Mouse (Mus musculus) forebrain, embryonic 15.5 days (tissue): Measurements from ENCODE around the gene Tbrg4. TPM values are rescaled to one million over a fixed set of nuclear protein-coding genes. Genes with fewer than 3 reads are reported as not detected.

Source experiments
- ATAC-seq: fragments of 200-750 bp; cut with Nextera tagmentation; replicated peaks from 2 replicates; pipeline ENCODE4 v1.8.0; 2017; ENCODE audit warnings: mild to moderate bottlenecking, moderate TSS enrichment, moderate library complexity
- H3K27ac ChIP-seq: fragments of 300-500 bp; sonication (generic); replicated peaks from 2 replicates; pipeline ENCODE4 v1.5.1; 2015; ENCODE audit warnings: mild to moderate bottlenecking, inconsistent platforms
- H3K27me3 ChIP-seq: fragments of 300-500 bp; sonication (generic); 2 replicates; pipeline ENCODE4 v1.6.1; 2015; ENCODE audit warnings: inconsistent platforms
- H3K36me3 ChIP-seq: fragments of 300-500 bp; sonication (generic); 2 replicates; pipeline ENCODE4 v1.6.1; 2015; ENCODE audit warnings: mild to moderate bottlenecking, inconsistent platforms
- H3K4me1 ChIP-seq: fragments of 300-500 bp; sonication (generic); 2 replicates; pipeline ENCODE4 v1.6.1; 2015; ENCODE audit warnings: inconsistent platforms
- H3K4me2 ChIP-seq: fragments of 300-500 bp; sonication (generic); replicated peaks from 2 replicates; pipeline ENCODE4 v1.6.1; 2015; ENCODE audit warnings: mild to moderate bottlenecking, inconsistent platforms
- H3K4me3 ChIP-seq: fragments of 300-500 bp; sonication (generic); 2 replicates; pipeline ENCODE4 v1.5.1; 2015; ENCODE audit warnings: mild to moderate bottlenecking, inconsistent platforms
- H3K9ac ChIP-seq: fragments of 300-500 bp; sonication (generic); replicated peaks from 2 replicates; pipeline ENCODE4 v1.6.1; 2015; ENCODE audit warnings: mild to moderate bottlenecking, inconsistent platforms
- H3K9me3 ChIP-seq: fragments of 300-500 bp; sonication (generic); 2 replicates; pipeline ENCODE4 v1.6.1; 2016; ENCODE audit warnings: inconsistent platforms
- WGBS: fragments of 180-500 bp; shearing (Covaris S2); methylation state at CpG from one replicate; pipeline ENCODE4 v1.1.7; 2015; ENCODE audit warnings: mixed read lengths; 5-methylcytosine and 5-hydroxymethylcytosine counted together
- polyA plus RNA-seq: library from polyadenylated mRNA; unstranded; fragments of >200 nt; fragmentation: Nextera tagmentation; extraction: Ambion mirVana; gene quantifications from 2 replicates; pipeline ENCODE4 v1.2.1, GENCODE M21; 2015

Gene Tbrg4
- polyA plus RNA-seq, 1 experiment from 2014 or later: 27.5 TPM

- Histone ChIP-seq H3K36me3 (no peaks in the 10 kb centered on the region), H3K4me3 (no peak overlapping the region), H3K4me1 (no peaks in the 10 kb centered on the region), H3K9ac (no peak overlapping the region), H3K9me3 (no peaks in the 10 kb centered on the region), H3K27ac (no peak overlapping the region), H3K4me2 (no peak overlapping the region), H3K27me3 (no peaks in the 10 kb centered on the region)
- ATAC-seq: no peak
- 62% methylated on average over 9 of the region's 9 CpGs for WGBS
These were observed 22.2 kb upstream of the Tbrg4 start for GRCm38 (mm10) chr11:6647831-6648724.

DNA sequence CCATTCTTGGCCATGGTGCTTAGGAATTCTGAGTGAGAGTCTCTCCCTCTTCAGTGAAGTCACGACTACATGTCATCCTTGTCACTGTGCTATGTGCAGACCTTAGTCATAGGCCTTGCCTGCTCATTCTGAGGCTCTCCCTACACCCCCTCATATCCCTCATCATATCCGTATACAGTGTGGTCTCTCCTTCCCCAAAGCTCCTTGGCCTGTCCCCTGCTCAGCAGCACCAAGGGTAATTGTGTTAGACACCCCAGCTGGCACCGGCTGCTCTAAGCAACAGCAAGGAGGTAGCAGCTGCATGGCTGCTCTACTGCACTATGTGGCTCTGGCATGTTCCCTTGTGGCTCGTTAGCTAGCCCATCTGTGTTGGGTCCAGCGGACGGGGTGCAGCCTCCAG lies 18.7 kb upstream of the Tbrg4 start:
- H3K4me3 ChIP-seq: no peak overlapping the region
- WGBS: 65% methylated on average over 6 of the region's 6 CpGs
- no peaks in the 10 kb centered on the region for H3K36me3 ChIP-seq
- H3K4me2 ChIP-seq: no peak overlapping the region
- H3K4me1 ChIP-seq: no peaks in the 10 kb centered on the region
- 0 out of 2 replicates have a peak, but pooled peaks have one; percentile 23 for ATAC-seq
- H3K27me3 ChIP-seq: no peaks in the 10 kb centered on the region
- H3K27ac ChIP-seq: no peak overlapping the region
- no peaks in the 10 kb centered on the region for H3K9me3 ChIP-seq
- no peak overlapping the region for H3K9ac ChIP-seq

DNA sequence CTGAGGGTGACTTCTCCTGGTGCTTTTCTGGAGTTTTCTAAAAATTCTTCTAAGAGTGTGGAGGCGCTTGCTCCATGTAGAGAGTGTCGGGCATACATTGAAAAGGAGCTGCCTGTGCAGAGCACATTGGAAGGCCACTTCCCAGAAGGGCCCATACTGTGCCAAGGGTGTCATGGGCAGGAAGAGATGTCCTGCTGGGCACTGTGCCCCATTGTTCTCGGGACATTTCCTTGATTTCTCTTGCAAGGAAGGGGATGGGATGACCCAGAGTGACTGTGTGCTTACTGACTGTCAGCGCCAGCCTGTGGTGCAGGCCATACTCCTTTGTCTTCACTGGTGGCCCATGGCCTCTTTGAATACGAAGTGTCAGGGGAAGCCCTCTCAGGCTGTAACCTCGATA lies 13.2 kb upstream of the Tbrg4 start:
- Histone ChIP-seq H3K4me3 (no peak overlapping the region), H3K4me2 (no peak overlapping the region), H3K9me3 (no peaks in the 10 kb centered on the region), H3K36me3 (no peaks in the 10 kb centered on the region), H3K27me3 (no peaks in the 10 kb centered on the region), H3K9ac (no peak overlapping the region), H3K4me1 (no peaks in the 10 kb centered on the region), H3K27ac (no peak overlapping the region)
- ATAC-seq: no peak
- WGBS: 80% methylated on average over 6 of the region's 6 CpGs

GRCm38 (mm10) chr11:6638537-6638936 lies 12.7 kb upstream of the Tbrg4 start, which contains the start of gene Wap:
Gene Wap (minus strand): TSS chr11:6638637.
- 96% methylated on average over 4 of the region's 4 CpGs for WGBS
- no peak within 1 kb of the TSS for H3K4me2 ChIP-seq
- no peak within 1 kb of the TSS for H3K27ac ChIP-seq
- H3K4me3 ChIP-seq: no peak within 1 kb of the TSS
- no peaks in the 10 kb centered on the region for H3K9me3 ChIP-seq
- no peak for ATAC-seq
- H3K4me1 ChIP-seq: no peaks in the 10 kb centered on the region
- H3K9ac ChIP-seq: no peak within 1 kb of the TSS
- no peaks in the 10 kb centered on the region for H3K27me3 ChIP-seq
- H3K36me3 ChIP-seq: no peaks in the 10 kb centered on the region

DNA sequence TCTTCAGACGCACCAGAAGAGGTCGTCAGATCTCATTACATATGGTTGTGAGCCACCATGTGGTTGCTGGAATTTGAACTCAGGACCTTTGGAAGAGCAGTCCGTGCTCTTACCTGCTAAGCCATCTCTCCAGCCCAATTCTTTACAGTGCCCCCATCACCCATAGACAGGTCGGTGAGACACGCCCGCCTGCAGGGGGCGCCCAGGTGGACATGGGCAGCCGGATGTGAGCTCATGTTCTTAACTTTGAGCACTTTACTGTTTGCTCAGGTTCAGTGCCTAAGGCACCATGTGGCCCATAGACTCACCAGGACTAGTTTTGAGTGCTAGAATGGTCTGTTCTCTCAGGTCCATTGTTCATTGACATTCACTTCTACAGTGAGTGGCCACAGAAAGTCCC lies 10.3 kb upstream of the Tbrg4 start:
- Histone ChIP-seq H3K4me1 (no peaks in the 10 kb centered on the region), H3K27me3 (no peaks in the 10 kb centered on the region), H3K9ac (no peak overlapping the region), H3K4me2 (no peak overlapping the region), H3K9me3 (no peaks in the 10 kb centered on the region), H3K27ac (no peak overlapping the region), H3K36me3 (no peaks in the 10 kb centered on the region), H3K4me3 (no peak overlapping the region)
- ATAC-seq: no peak
- 80% methylated on average over 8 of the region's 8 CpGs for WGBS

- Histone ChIP-seq H3K27ac (no peak overlapping the region), H3K27me3 (no peaks in the 10 kb centered on the region), H3K4me1 (peaks cover 12% of the 10 kb centered on the region), H3K4me3 (no peak overlapping the region), H3K36me3 (no peaks in the 10 kb centered on the region), H3K9ac (no peak overlapping the region), H3K9me3 (no peaks in the 10 kb centered on the region), H3K4me2 (no peak overlapping the region)
- no peak for ATAC-seq
These were observed 3.8 kb upstream of the Tbrg4 start for GRCm38 (mm10) chr11:6629655-6630054.

GRCm38 (mm10) chr11:6628568-6628967 lies 2.7 kb upstream of the Tbrg4 start:
- Histone ChIP-seq H3K9me3 (no peaks in the 10 kb centered on the region), H3K27me3 (no peaks in the 10 kb centered on the region), H3K4me2 (no peak overlapping the region), H3K36me3 (peaks cover 3% of the 10 kb centered on the region), H3K27ac (no peak overlapping the region), H3K4me3 (no peak overlapping the region), H3K4me1 (peaks cover 23% of the 10 kb centered on the region), H3K9ac (no peak overlapping the region)
- WGBS: 17% methylated on average over 4 of the region's 4 CpGs
- ATAC-seq: no peak

DNA sequence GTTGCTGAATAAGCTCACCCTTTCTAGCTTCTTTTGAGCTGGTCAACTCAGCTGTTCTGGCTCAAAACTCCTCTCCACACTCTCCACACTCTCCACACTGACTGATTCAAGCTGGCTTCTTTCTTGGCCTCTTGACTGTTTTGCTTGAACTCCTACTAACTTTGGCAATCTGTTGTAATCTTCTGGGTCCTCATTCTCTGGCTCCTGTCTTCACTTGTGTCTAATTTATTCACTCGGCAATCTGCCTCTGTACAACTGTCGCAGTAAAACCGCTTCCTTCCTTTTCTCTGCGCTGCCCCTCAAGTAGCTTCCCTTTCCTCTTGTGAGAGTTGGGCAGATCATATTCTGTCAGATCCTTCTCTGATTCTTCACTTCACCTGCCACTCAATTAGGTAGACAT lies 1.9 kb upstream of the Tbrg4 start:
- Histone ChIP-seq H3K9me3 (no peaks in the 10 kb centered on the region), H3K27ac (no peak overlapping the region), H3K27me3 (no peaks in the 10 kb centered on the region), H3K4me2 (no peak overlapping the region), H3K4me3 (no peak overlapping the region), H3K4me1 (peaks cover 24% of the 10 kb centered on the region), H3K36me3 (peaks cover 7% of the 10 kb centered on the region), H3K9ac (no peak overlapping the region)
- 88% methylated on average over 4 of the region's 4 CpGs for WGBS
- no peak for ATAC-seq

- Histone ChIP-seq H3K27ac (peak overlapping the region; percentile 86), H3K9ac (peak overlapping the region; percentile 72), H3K27me3 (no peaks in the 10 kb centered on the region), H3K4me3 (peak overlapping the region; percentile 95), H3K9me3 (no peaks in the 10 kb centered on the region), H3K4me1 (peaks cover 24% of the 10 kb centered on the region), H3K4me2 (peak overlapping the region; percentile 67), H3K36me3 (peaks cover 18% of the 10 kb centered on the region)
- WGBS: 13% methylated on average over 16 of the region's 16 CpGs
- peak; percentile 55 for ATAC-seq
These were observed 513 bp upstream of the Tbrg4 start for GRCm38 (mm10) chr11:6626388-6626772.

DNA sequence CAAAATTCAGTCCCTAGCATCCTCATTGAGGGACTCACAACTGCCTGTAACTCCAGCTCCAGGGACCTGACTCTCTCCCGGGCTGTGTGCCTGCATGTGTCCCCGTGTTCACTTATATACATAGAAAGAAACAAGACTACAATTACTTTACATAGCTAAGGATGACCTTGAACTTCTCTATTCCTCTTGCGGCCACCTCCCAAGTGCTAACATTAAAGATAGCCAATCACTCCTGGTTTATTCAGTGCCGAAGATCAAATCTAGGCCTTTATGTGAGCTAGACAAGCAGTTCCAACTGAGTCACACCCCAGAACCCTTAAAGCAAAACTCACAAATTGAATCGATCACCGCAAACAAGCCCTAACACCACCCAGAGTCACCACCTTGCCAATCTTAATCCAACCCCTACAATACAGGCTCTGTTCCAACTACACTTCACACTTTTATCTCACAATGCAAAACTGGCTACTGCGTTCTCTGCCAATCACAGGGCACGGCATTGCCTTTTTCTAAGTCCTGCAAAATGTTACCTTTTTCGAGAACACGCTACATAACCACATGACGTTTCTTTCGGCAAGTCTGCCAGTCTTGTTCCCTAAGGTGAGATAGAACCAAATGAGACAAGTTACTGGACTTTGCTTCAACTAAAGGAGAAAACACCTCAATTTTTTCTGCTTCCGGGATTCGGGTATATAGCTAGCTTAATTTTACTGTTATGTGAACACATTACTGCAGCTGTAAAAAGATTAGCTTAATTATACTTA lies 1.1 kb downstream of the Tbrg4 start:
- ATAC-seq: no peak
- Histone ChIP-seq H3K27me3 (no peaks in the 10 kb centered on the region), H3K27ac (no peak overlapping the region), H3K36me3 (peaks cover 34% of the 10 kb centered on the region), H3K4me1 (peaks cover 24% of the 10 kb centered on the region), H3K9ac (peak overlapping the region; percentile 72), H3K4me3 (peak overlapping the region; percentile 95), H3K9me3 (no peaks in the 10 kb centered on the region), H3K4me2 (peak overlapping the region; percentile 67)
- 74% methylated on average over 14 of the region's 14 CpGs for WGBS

GRCm38 (mm10) chr11:6623704-6624103 lies 2.2 kb downstream of the Tbrg4 start:
- Histone ChIP-seq H3K4me1 (peaks cover 24% of the 10 kb centered on the region), H3K27me3 (no peaks in the 10 kb centered on the region), H3K4me2 (no peak overlapping the region; the same call in 1 of the 2 replicates), H3K9me3 (no peaks in the 10 kb centered on the region), H3K4me3 (no peak overlapping the region), H3K9ac (no peak overlapping the region), H3K36me3 (peaks cover 45% of the 10 kb centered on the region), H3K27ac (no peak overlapping the region)
- 91% methylated on average over 10 of the region's 10 CpGs for WGBS
- ATAC-seq: no peak
